Mouse (Mus musculus) heart, embryonic 12.5 days (tissue): Measurements from ENCODE around the gene C2cd5. TPM values are rescaled to one million over a fixed set of nuclear protein-coding genes. Genes with fewer than 3 reads are reported as not detected.
A peak's percentile ranks its signal among the peaks of the same experiment; 100 is the strongest.

ENCODE experiments used
- ATAC-seq: fragments of 200-750 bp; cut with Nextera tagmentation; 2 replicates; pipeline ENCODE4 v1.8.0; 2017; ENCODE audit warnings: moderate TSS enrichment, moderate library complexity; ENCODE audit not compliant: insufficient number of reproducible peaks, low FRiP score
- H3K27ac ChIP-seq: fragments of 300-500 bp; sonication (generic); 2 replicates; pipeline ENCODE4 v1.5.1; 2016; ENCODE audit warnings: mild to moderate bottlenecking, moderate library complexity; ENCODE audit not compliant: poor library complexity, severe bottlenecking
- H3K27me3 ChIP-seq: fragments of 300-500 bp; sonication (generic); replicated peaks from 2 replicates; pipeline ENCODE4 v1.6.1; 2016; ENCODE audit warnings: mild to moderate bottlenecking, moderate library complexity
- H3K36me3 ChIP-seq: fragments of 300-500 bp; sonication (generic); 2 replicates; pipeline ENCODE4 v1.6.1; 2016; ENCODE audit warnings: mild to moderate bottlenecking, moderate library complexity
- H3K4me1 ChIP-seq: fragments of 300-500 bp; sonication (generic); replicated peaks from 2 replicates; pipeline ENCODE4 v1.6.1; 2016; ENCODE audit warnings: mild to moderate bottlenecking
- H3K4me2 ChIP-seq: fragments of 300-500 bp; sonication (generic); 2 replicates; pipeline ENCODE4 v1.6.1; 2016; ENCODE audit warnings: mild to moderate bottlenecking, moderate library complexity
- H3K4me3 ChIP-seq: fragments of 300-500 bp; sonication (generic); 2 replicates; pipeline ENCODE4 v1.5.1; 2016; ENCODE audit warnings: mild to moderate bottlenecking
- H3K9ac ChIP-seq: fragments of 300-500 bp; sonication (generic); 2 replicates; pipeline ENCODE4 v1.6.1; 2016; ENCODE audit warnings: mild to moderate bottlenecking, moderate library complexity
- H3K9me3 ChIP-seq: fragments of 300-500 bp; sonication (generic); replicated peaks from 2 replicates; pipeline ENCODE4 v1.6.1; 2016; ENCODE audit warnings: mild to moderate bottlenecking, moderate library complexity
- WGBS: fragments of 180-500 bp; shearing (Covaris S2); methylation state at CpG from one replicate; pipeline ENCODE4 v1.1.7; 2016; 5-methylcytosine and 5-hydroxymethylcytosine counted together
- polyA plus RNA-seq: library from polyadenylated mRNA; unstranded; fragments of >200 nt; fragmentation: Nextera tagmentation; extraction: Ambion mirVana; gene quantifications from 2 replicates; pipeline ENCODE4 v1.2.1, GENCODE M21; 2016

The C2cd5 gene
- polyA plus RNA-seq, 1 experiment from 2014 or later = 25.1 TPM

DNA sequence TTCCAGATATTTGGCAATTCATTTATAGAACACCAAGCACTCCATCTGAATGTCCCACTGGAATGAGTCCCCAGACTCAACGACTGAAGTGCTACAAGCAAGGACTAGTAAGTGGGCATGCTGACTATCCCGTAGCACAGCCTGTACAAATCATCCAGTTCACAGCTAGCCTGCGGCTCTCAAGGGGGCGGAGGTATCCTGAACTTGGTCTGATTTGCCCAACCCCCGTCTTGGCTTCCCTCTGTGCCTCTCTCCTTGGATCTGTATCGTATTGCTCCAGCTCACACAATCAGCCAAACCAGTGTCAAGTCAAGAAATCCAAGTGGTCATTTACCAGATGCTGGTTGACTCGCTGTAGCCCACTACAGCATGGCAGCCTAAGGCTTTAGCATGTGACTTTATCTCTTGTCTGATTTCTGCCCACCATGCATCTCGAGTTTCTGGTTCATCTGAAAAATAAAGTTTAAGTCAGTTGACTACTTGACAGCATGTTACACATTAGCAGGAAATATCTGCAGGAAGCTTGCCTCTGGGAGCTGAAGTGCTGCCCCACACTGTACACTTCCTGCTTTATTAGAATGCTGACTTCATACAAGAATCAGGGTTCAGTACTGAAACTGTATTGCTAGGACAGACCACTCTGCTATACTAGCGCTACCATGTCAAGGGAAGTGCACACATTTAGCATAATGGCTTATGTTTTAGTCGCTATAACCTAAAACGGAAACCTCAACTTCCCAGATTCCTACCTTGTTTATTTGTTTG lies 50.0 kb downstream of the C2cd5 start:
- Histone ChIP-seq H3K9ac (no peak overlapping the region), H3K4me3 (no peak overlapping the region), H3K9me3 (no peaks in the 10 kb centered on the region), H3K36me3 (peaks cover 42% of the 10 kb centered on the region), H3K27ac (peak overlapping the region; percentile 23; the same call in 1 of the 2 replicates), H3K27me3 (no peaks in the 10 kb centered on the region), H3K4me2 (no peak overlapping the region), H3K4me1 (0 out of 2 replicates have a peak, but pooled peaks cover 3% of the 10 kb centered on the region)
- WGBS = 68% methylated on average over 11 of the region's 11 CpGs
- no peak for ATAC-seq

DNA sequence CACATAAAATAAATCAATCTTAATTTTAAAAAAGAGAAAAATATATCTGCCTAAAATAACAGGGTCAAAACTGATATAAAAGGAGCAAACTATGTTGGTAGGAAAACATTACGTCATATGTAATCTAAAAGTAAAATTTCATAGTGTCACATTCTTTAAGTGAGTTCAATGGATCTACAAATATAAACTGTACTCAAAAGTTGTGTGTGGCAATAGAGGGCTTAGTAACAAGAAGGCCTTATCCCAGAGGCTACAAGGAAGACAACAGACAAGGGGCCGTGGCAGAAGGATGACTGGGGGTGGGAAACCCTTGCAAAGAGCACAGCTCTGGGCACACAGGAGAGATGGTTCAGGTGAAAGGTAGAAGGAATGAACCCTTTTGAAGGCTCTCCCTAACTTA lies 50.8 kb downstream of the C2cd5 start:
- H3K9ac ChIP-seq = no peak overlapping the region
- H3K4me1 ChIP-seq = 0 out of 2 replicates have a peak, but pooled peaks cover 3% of the 10 kb centered on the region
- no peak overlapping the region for H3K4me2 ChIP-seq
- H3K9me3 ChIP-seq = no peaks in the 10 kb centered on the region
- no peak overlapping the region for H3K4me3 ChIP-seq
- H3K27me3 ChIP-seq = no peaks in the 10 kb centered on the region
- no peak for ATAC-seq
- H3K27ac ChIP-seq = 0 out of 2 replicates have a peak overlapping the region, but pooled peaks have one; percentile 1
- 92% methylated on average over 2 of the region's 2 CpGs for WGBS
- H3K36me3 ChIP-seq = peaks cover 42% of the 10 kb centered on the region

- ATAC-seq = no peak
- H3K4me2 ChIP-seq = no peak overlapping the region
- 83% methylated on average over 15 of the region's 15 CpGs for WGBS
Observed at GRCm38 (mm10) chr6:143047538-143048258, 52.2 kb downstream of the C2cd5 start.

DNA sequence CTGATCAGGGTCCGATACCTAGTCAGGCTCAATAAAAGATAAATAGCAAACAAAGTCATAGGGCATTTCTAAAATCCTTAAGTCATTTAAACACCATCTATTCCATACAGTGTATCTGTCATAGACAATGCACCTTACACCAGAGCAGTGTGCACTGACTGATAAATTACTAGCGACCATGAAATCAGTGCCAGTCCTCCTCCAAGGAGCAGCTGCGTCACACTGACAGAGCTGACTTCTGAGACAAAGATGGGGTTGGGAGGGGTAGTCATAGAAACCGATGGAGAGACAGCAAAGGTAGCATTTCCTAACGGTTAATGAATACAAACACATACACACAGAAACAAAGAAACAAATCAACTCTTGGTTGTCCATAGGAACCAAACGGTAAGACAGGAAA lies 58.4 kb downstream of the C2cd5 start:
- 83% methylated on average over 6 of the region's 6 CpGs for WGBS
- no peak for ATAC-seq
- Histone ChIP-seq H3K27ac (no peak overlapping the region), H3K4me1 (no peaks in the 10 kb centered on the region), H3K4me3 (no peak overlapping the region), H3K9ac (no peak overlapping the region), H3K9me3 (no peaks in the 10 kb centered on the region), H3K36me3 (peaks cover 36% of the 10 kb centered on the region), H3K27me3 (no peaks in the 10 kb centered on the region), H3K4me2 (no peak overlapping the region)

More at GRCm38 (mm10) chr6:143047538-143048258, 52.2 kb downstream of the C2cd5 start:
- no peak overlapping the region for H3K9ac ChIP-seq
- H3K36me3 ChIP-seq = peaks cover 38% of the 10 kb centered on the region
- no peak overlapping the region for H3K4me3 ChIP-seq
- H3K4me1 ChIP-seq = 0 out of 2 replicates have a peak, but pooled peaks cover 3% of the 10 kb centered on the region
- H3K27ac ChIP-seq = no peak overlapping the region
- no peaks in the 10 kb centered on the region for H3K9me3 ChIP-seq
- H3K27me3 ChIP-seq = no peaks in the 10 kb centered on the region

GRCm38 (mm10) chr6:143035261-143035660 lies 64.7 kb downstream of the C2cd5 start:
- no peaks in the 10 kb centered on the region for H3K9me3 ChIP-seq
- H3K36me3 ChIP-seq = peaks cover 64% of the 10 kb centered on the region
- no peak overlapping the region for H3K27ac ChIP-seq
- H3K9ac ChIP-seq = no peak overlapping the region
- 46% methylated on average over 4 of the region's 4 CpGs for WGBS
- no peak for ATAC-seq
- H3K4me2 ChIP-seq = no peak overlapping the region
- H3K4me1 ChIP-seq = no peaks in the 10 kb centered on the region
- H3K27me3 ChIP-seq = no peaks in the 10 kb centered on the region
- no peak overlapping the region for H3K4me3 ChIP-seq

DNA sequence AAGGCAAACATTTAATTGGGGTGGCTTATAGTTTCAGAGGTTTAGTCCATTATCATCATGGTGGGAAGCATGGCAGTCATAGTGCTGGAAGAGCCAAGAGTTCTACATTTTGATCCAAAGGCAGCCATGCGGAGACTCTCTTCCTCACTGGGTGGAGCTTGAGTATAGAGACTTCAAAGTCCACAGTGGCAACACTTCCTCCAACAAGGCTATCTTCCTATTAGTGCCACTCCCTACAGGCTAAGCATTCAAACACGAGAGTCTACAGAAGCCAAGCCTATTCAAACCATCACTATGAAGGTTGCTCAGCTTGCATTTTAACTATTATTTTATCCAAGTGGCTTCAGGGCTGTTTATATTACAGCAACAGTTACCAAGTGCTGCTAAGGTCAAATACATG lies 65.4 kb downstream of the C2cd5 start:
- Histone ChIP-seq H3K9ac (no peak overlapping the region), H3K9me3 (no peaks in the 10 kb centered on the region), H3K27me3 (no peaks in the 10 kb centered on the region), H3K4me3 (no peak overlapping the region), H3K27ac (no peak overlapping the region), H3K4me2 (no peak overlapping the region), H3K4me1 (no peaks in the 10 kb centered on the region), H3K36me3 (peaks cover 66% of the 10 kb centered on the region)
- no peak for ATAC-seq
- 92% methylated on average over 2 of the region's 2 CpGs for WGBS

DNA sequence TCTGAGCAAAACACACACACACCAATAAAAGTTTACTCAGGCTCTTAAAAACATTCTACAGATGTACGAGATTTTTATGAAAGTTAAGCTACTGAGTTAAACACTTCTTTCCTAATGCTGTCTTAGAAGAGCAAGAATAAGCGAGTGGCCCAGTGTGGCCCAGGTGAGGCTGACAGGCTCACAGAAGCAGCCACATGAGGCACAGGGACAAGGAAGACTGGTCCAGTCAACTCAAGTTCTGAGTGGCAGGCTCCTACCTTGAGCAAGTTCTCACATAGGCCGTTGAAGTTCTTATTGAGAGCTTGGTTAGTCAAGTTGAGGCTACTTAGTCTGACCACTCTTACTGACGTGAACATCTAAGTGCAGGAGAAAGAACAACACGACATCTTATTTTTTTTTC lies 69.4 kb downstream of the C2cd5 start:
- no peak overlapping the region for H3K9ac ChIP-seq
- no peaks in the 10 kb centered on the region for H3K9me3 ChIP-seq
- no peaks in the 10 kb centered on the region for H3K27me3 ChIP-seq
- no peak for ATAC-seq
- 92% methylated on average over 5 of the region's 5 CpGs for WGBS
- H3K36me3 ChIP-seq = peaks cover 73% of the 10 kb centered on the region
- no peak overlapping the region for H3K4me2 ChIP-seq
- H3K4me1 ChIP-seq = no peaks in the 10 kb centered on the region
- H3K4me3 ChIP-seq = no peak overlapping the region
- H3K27ac ChIP-seq = no peak overlapping the region

- Histone ChIP-seq H3K36me3 (peaks cover 61% of the 10 kb centered on the region), H3K27me3 (no peaks in the 10 kb centered on the region), H3K4me1 (no peaks in the 10 kb centered on the region), H3K27ac (no peak overlapping the region), H3K9ac (no peak overlapping the region), H3K4me2 (no peak overlapping the region), H3K4me3 (no peak overlapping the region), H3K9me3 (no peaks in the 10 kb centered on the region)
- no peak for ATAC-seq
- WGBS = 95% methylated on average over 4 of the region's 4 CpGs
Observed at GRCm38 (mm10) chr6:143027896-143028295, 72.0 kb downstream of the C2cd5 start.

GRCm38 (mm10) chr6:143027402-143027801 lies 72.5 kb downstream of the C2cd5 start:
- WGBS = 65% methylated on average over 10 of the region's 10 CpGs
- H3K4me2 ChIP-seq = no peak overlapping the region
- no peak overlapping the region for H3K4me3 ChIP-seq
- H3K9ac ChIP-seq = no peak overlapping the region
- H3K9me3 ChIP-seq = no peaks in the 10 kb centered on the region
- no peak overlapping the region for H3K27ac ChIP-seq
- H3K4me1 ChIP-seq = 0 out of 2 replicates have a peak, but pooled peaks cover 3% of the 10 kb centered on the region
- H3K27me3 ChIP-seq = no peaks in the 10 kb centered on the region
- H3K36me3 ChIP-seq = peaks cover 57% of the 10 kb centered on the region
- no peak for ATAC-seq

DNA sequence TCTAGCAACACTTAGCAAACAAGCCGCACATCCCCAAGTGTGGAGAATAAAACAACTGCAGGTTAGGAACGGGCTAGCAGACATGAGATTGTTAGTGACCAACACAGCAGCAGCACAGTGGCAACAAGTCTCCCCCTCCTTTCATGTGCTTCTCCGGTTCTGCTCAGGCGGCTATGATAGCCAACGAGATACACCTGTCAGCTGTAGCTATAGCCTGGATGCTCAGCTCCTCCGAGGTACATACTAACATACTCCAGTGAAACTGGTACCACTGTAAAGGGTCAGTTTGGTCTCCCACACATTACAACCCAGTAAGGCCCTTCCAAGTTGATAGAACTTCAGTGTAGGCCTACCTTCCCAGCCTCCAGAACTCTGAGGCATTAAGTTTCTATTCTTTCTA lies 76.2 kb downstream of the C2cd5 start:
- ATAC-seq = no peak
- H3K4me2 ChIP-seq = no peak overlapping the region
- 0 out of 2 replicates have a peak, but pooled peaks cover 3% of the 10 kb centered on the region for H3K4me1 ChIP-seq
- no peak overlapping the region for H3K27ac ChIP-seq
- WGBS = 82% methylated on average over 6 of the region's 6 CpGs
- no peaks in the 10 kb centered on the region for H3K27me3 ChIP-seq
- H3K9me3 ChIP-seq = no peaks in the 10 kb centered on the region
- H3K9ac ChIP-seq = no peak overlapping the region
- no peak overlapping the region for H3K4me3 ChIP-seq
- H3K36me3 ChIP-seq = peaks cover 26% of the 10 kb centered on the region

DNA sequence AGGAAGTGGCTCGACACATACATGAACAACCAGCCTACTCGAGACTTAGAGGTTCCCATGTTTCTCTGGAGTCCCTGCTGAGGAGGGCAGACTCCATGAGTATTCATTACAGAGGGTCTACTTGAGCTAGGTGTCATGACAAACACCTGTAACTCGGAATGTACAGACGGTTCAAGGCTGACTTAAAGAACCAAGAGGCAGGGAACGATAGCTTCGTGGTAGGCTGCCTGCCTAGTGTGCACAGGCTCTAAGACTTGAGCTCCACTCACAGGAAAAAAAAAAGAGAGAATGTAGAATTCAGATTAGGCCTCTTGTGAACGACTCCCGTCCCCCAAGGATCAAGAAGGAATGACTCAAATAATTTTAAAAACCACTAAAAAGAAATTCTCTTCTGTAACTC lies 78.2 kb downstream of the C2cd5 start:
- 80% methylated on average over 8 of the region's 8 CpGs for WGBS
- H3K36me3 ChIP-seq = peaks cover 11% of the 10 kb centered on the region
- no peaks in the 10 kb centered on the region for H3K9me3 ChIP-seq
- H3K4me2 ChIP-seq = no peak overlapping the region
- peaks cover 9% of the 10 kb centered on the region; the same call in 1 of the 2 replicates for H3K4me1 ChIP-seq
- H3K9ac ChIP-seq = no peak overlapping the region
- H3K4me3 ChIP-seq = no peak overlapping the region
- ATAC-seq = no peak
- no peak overlapping the region for H3K27ac ChIP-seq
- H3K27me3 ChIP-seq = no peaks in the 10 kb centered on the region
